Mouse (Mus musculus): Measurements from ENCODE around the gene Cnrip1. TPM values are rescaled to one million over a fixed set of nuclear protein-coding genes. Genes with fewer than 3 reads are reported as not detected.
A peak's percentile ranks its signal among the peaks of the same experiment; 100 is the strongest.
"Not testable (repeated sequence)": the region's sequence is repeated elsewhere in the genome, so short reads cannot be mapped to it uniquely, and the experiment has no call there.

Cnrip1 gene
- polyA plus RNA-seq, 1 experiment from 2014 or later, result 16.4 TPM

DNA sequence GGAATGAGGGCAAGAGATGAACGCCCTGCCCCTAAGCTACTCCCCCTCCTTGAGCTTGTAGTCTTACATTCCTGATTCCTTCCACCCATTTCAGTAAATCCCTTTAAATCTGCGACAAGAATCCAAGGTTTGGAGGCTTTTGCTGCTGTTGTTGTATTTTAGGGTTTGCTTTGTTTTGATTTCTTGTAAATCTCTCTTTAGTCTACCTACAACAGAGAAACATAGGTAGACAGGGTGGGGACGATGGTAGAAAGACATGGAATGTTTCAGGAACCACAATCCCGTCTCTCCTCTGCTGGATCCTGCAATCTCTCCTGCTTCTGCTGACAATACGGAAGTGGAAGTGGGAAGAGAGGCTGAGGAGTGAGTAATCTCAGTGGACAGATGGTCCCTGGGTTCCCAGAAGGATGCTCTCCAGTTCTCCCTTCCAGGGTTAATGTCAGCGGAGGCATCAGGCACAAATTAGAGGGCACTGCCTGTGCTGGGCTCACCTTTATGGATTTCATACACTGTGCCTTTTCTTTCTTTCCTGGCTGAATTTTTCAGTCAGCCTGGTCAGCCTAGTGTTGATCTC, 1.2 kb downstream of the Cnrip1 start:
- no peak for DNase-seq (ENCODE audit: low spot score)
- H3K4me1 ChIP-seq, result peaks cover 24% of the 10 kb centered on the region
- H3K27me3 ChIP-seq (ENCODE audit: low read depth, poor library complexity, severe bottlenecking), result no peaks in the 10 kb centered on the region
- no peaks in the 10 kb centered on the region for H3K9me3 ChIP-seq (replicated peaks)
- 25% methylated on average over 6 of the region's 6 CpGs for WGBS
- H3K27ac ChIP-seq (replicated peaks), result peak overlapping the region; percentile 88
- H3K36me3 ChIP-seq, result no peaks in the 10 kb centered on the region
- H3K4me3 ChIP-seq, result peak overlapping the region; percentile 62

DNA sequence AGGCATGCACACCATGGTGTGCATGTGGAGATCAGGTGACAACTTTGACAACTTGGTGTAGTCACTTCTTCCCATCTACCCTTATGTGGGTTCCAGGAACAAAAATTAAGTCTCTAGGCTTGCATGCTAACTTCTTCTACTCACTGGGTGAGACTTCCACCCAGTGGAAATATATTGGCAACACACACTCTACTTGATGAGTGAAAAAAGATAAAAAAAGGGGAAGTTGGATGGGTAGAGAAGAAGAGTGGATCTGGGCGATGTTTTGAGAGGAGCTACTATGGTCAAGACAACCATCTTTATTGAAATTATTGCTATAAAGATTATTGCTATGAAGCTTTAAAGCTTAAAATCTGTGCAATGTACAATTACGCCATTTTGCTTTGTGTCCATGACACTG, 18.0 kb downstream of the Cnrip1 start:
- not testable (repeated sequence) for H3K4me1 ChIP-seq; H3K4me3 ChIP-seq; DNase-seq (ENCODE audit: low spot score); H3K27me3 ChIP-seq (ENCODE audit: low read depth, poor library complexity, severe bottlenecking); H3K9me3 ChIP-seq (replicated peaks); H3K36me3 ChIP-seq; H3K27ac ChIP-seq (replicated peaks)
- 90% methylated on average over 2 of the region's 2 CpGs for WGBS

DNA sequence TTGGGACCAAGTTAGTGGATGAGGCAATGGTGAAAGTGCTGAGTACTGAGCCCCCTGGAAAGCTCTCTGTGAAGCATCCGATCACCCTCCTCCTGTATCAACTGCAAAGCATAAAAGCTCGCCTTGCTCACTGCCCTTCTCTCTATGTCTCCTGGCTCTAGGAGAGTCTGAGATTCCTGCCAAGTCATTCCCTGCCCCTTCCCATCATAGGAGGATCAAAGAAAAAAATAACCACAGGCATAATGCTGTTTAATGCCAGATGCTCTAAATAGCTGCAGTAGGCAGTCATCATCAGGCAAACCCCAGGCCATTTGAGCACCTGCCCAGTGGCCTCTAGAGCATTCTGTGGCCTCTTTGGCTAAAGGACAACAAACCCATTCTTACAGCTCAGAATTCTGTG, 24.3 kb downstream of the Cnrip1 start:
- no peaks in the 10 kb centered on the region for H3K4me1 ChIP-seq
- H3K4me3 ChIP-seq, result no peak overlapping the region
- 91% methylated on average over 2 of the region's 2 CpGs for WGBS
- H3K27ac ChIP-seq (replicated peaks), result no peak overlapping the region
- no peaks in the 10 kb centered on the region for H3K9me3 ChIP-seq (replicated peaks)
- DNase-seq (ENCODE audit: low spot score), result no peak
- H3K36me3 ChIP-seq, result no peaks in the 10 kb centered on the region
- no peaks in the 10 kb centered on the region for H3K27me3 ChIP-seq (ENCODE audit: low read depth, poor library complexity, severe bottlenecking)

DNA sequence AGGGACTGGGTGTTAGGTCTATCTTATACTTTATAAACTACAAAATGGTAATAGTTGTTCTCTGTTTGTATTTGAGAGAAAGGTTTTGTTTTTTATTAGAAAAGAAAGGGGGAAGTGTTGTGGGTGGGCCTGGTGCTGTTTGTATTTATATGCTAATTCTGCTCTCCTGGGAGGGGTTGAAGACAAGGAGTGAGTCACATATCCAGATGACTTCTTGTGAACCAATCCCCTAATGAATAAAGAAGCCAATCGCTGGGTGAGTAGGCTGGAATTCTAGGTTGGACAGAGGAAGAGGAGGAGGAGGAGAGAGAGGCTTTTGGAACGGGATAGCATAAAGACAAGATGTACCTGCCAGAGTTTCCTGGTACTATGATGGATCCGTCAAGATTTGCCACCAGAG, 30.7 kb downstream of the Cnrip1 start:
- Histone ChIP-seq H3K27me3 (ENCODE audit: low read depth, poor library complexity, severe bottlenecking) (no peaks in the 10 kb centered on the region), H3K36me3 (no peaks in the 10 kb centered on the region), H3K4me1 (no peaks in the 10 kb centered on the region; the same call in 1 of the 2 replicates), H3K4me3 (no peak overlapping the region), H3K9me3 (replicated peaks) (no peaks in the 10 kb centered on the region), H3K27ac (replicated peaks) (no peak overlapping the region)
- 49% methylated on average over 3 of the region's 3 CpGs for WGBS
- no peak for DNase-seq (ENCODE audit: low spot score)

DNA sequence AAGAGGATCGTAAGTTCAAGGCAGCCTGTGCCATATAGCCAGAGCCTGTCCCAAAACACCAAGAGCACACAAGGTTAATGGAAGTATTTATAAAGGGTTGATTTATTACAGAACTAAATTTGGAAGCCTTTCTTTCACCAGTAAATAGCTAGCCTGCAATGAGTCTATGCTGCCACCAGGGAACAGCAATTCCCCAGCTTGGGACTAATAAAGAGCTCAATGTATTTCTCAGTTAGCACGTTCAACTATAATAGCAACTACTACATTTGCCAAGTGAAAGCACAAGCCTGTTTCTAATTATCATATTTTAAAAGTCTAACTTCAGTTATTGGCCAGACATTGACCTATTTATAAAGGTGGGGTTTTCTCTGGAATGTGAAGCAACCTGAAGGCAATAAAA, 31.6 kb downstream of the Cnrip1 start:
- WGBS, result 65% methylated on average over 2 of the region's 2 CpGs

DNA sequence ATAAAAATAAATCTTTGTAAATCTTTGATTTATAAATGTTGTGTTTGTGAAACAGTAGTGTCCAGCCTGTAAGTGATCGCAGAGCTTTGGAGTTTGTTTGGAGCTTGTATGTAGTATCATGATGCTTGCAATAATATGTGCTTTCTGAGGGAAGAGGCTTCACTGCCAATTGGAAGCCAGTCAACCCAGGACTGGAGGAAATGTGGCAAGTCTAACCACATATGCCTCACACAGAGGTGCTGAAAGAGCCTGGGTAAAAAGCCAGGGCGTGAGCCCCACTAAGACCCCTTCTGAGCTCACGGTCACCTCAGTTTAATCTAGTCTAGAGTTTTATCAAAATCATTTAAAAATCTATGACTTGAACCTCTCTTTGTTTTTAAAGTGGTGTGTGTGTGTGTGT, 32.1 kb downstream of the Cnrip1 start:
- WGBS, result 95% methylated on average over 3 of the region's 3 CpGs
- no peaks in the 10 kb centered on the region for H3K36me3 ChIP-seq
- no peak for DNase-seq (ENCODE audit: low spot score)
- H3K9me3 ChIP-seq (replicated peaks), result no peaks in the 10 kb centered on the region
- H3K27me3 ChIP-seq (ENCODE audit: low read depth, poor library complexity, severe bottlenecking), result no peaks in the 10 kb centered on the region
- no peaks in the 10 kb centered on the region; the same call in 1 of the 2 replicates for H3K4me1 ChIP-seq
- no peak overlapping the region for H3K4me3 ChIP-seq
- no peak overlapping the region for H3K27ac ChIP-seq (replicated peaks)

More for the DNA sequence above, 31.6 kb downstream of the Cnrip1 start:
- no peak overlapping the region for H3K27ac ChIP-seq (replicated peaks)
- DNase-seq (ENCODE audit: low spot score), result no peak
- no peaks in the 10 kb centered on the region for H3K9me3 ChIP-seq (replicated peaks)
- H3K4me1 ChIP-seq, result no peaks in the 10 kb centered on the region; the same call in 1 of the 2 replicates
- no peak overlapping the region for H3K4me3 ChIP-seq
- no peaks in the 10 kb centered on the region for H3K36me3 ChIP-seq
- no peaks in the 10 kb centered on the region for H3K27me3 ChIP-seq (ENCODE audit: low read depth, poor library complexity, severe bottlenecking)

DNA sequence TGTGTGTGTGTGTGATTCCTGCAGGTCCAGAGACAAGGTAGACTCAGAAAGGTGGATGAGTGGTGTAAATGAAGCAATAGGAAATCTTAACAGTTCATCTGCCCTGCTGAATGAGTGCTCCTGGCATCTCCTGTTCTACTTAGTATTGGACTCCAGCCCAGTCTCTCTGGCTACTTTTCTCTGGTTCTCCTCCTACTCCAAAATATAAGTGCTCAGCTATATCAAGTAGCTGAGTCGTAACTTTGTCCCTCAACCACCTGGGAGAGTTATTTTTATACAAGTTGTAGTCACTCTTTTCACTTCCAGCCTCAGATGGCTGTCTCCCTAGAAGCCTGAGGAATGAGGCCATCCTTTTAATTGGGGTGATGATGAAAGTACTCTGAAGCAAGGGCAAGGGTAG, 32.5 kb downstream of the Cnrip1 start:
- DNase-seq (ENCODE audit: low spot score), result no peak
- Histone ChIP-seq H3K27ac (replicated peaks) (no peak overlapping the region), H3K4me3 (no peak overlapping the region), H3K9me3 (replicated peaks) (no peaks in the 10 kb centered on the region), H3K36me3 (no peaks in the 10 kb centered on the region), H3K4me1 (no peaks in the 10 kb centered on the region; the same call in 1 of the 2 replicates), H3K27me3 (ENCODE audit: low read depth, poor library complexity, severe bottlenecking) (no peaks in the 10 kb centered on the region)
- 88% methylated on average over 1 of the region's 1 CpGs for WGBS

DNA sequence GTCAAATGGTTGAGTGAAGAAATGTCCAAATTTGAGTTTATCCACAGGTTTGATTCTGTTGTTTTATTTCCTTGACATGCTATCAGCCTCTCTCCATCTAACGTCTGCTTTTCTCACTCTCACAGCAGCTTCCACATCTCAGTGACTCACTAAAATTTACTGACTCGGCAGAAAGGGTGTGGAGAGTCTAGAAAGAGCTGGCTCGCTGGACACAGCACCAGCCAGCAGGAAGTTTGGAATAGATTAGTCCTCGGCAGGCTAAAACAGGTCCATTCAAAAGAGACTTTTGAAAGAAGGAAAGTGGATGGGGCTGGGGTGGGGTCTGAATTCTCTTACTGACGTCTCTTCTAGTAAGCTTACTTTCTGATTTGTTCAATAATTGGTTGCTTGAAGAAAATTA, 34.7 kb downstream of the Cnrip1 start:
- WGBS, result 43% methylated on average over 5 of the region's 5 CpGs

DNA sequence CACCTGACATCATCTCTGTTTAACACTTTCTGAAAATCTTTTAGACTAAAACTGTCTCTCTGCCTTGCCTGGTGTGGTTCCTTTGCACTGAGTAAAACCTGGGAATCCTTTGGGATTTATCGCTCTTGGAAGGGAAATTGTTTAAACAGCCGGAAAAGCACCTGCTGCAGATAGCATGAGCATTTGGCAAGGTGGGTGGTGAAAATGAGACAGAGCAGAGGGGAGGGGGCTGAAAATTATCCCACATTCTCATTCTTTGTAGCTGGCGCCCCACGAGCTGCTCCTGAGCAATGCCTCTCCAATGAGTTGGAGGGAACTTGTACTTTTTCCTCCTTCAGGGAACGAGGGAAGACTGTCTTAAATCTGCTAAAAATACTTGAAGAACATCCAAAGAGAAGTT, 55.5 kb downstream of the Cnrip1 start:
- H3K4me3 ChIP-seq, result no peak overlapping the region
- H3K36me3 ChIP-seq, result no peaks in the 10 kb centered on the region
- no peaks in the 10 kb centered on the region for H3K4me1 ChIP-seq
- peaks cover 5% of the 10 kb centered on the region; the same call in 1 of the 2 replicates for H3K9me3 ChIP-seq (replicated peaks)
- no peak for DNase-seq (ENCODE audit: low spot score)
- no peak overlapping the region for H3K27ac ChIP-seq (replicated peaks)
- 88% methylated on average over 5 of the region's 5 CpGs for WGBS
- H3K27me3 ChIP-seq (ENCODE audit: low read depth, poor library complexity, severe bottlenecking), result no peaks in the 10 kb centered on the region

More for the DNA sequence above, 34.7 kb downstream of the Cnrip1 start:
- Histone ChIP-seq H3K27me3 (ENCODE audit: low read depth, poor library complexity, severe bottlenecking) (no peaks in the 10 kb centered on the region), H3K4me3 (no peak overlapping the region), H3K4me1 (no peaks in the 10 kb centered on the region; the same call in 1 of the 2 replicates), H3K36me3 (no peaks in the 10 kb centered on the region), H3K27ac (replicated peaks) (no peak overlapping the region), H3K9me3 (replicated peaks) (no peaks in the 10 kb centered on the region)
- DNase-seq (ENCODE audit: low spot score), result no peak

DNA sequence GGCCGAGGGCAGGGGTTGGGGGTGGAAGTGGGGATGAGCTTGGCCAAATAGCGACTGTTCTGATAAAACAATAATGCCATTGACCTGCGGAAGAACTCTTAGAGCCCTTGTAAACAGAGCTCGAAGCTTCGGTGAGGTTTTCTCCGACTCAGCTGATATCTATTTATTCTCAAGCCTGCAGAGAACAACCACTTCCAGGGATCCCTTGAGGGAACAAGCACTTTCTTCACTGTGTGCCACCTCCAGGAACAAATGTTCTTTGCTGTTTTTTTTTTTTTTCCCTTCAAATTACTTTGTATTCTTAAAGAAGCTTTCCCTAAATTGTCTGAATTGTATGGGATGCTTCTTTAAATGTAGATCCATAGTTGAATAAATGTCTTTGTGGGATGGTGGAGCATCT, 56.0 kb downstream of the Cnrip1 start:
- no peak overlapping the region for H3K4me3 ChIP-seq
- no peak for DNase-seq (ENCODE audit: low spot score)

DNA sequence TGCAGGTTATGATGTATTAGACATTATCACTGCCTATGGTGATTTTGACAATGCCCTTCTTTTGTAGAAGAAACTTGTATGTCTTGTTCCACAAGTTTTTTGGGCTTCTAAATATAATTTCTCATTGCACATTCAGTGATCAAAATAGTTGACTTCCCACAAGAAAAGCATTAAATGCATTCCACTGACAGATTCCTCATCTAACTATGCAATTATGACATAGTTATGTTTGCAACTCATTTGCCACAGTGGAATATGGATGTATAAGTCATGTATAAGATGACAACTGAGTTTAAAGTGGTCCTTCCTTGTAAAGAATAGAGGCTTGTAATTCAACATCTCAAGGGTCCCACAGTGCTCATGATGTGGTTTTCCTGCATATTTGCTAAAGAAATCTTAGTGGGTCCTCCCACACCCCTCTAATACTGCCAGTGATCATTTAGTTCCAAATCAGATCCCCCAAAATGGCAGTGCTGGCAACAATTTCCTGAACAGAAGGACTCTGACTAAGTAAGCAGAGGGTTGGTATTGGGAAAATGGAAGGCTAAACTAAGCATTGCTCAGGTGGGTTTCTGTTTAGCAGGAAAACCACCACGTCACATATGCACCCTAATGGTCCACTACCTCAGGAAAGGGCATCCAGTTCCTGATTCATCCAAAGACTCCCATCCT, 61.2 kb downstream of the Cnrip1 start:
- no peak for DNase-seq (ENCODE audit: low spot score)
- Histone ChIP-seq H3K27me3 (ENCODE audit: low read depth, poor library complexity, severe bottlenecking) (no peaks in the 10 kb centered on the region), H3K9me3 (replicated peaks) (peaks cover 5% of the 10 kb centered on the region; the same call in 1 of the 2 replicates), H3K4me3 (no peak overlapping the region), H3K4me1 (no peaks in the 10 kb centered on the region), H3K27ac (replicated peaks) (no peak overlapping the region), H3K36me3 (no peaks in the 10 kb centered on the region)
- WGBS, result 93% methylated on average over 1 of the region's 1 CpGs

More for the DNA sequence above, 56.0 kb downstream of the Cnrip1 start:
- 82% methylated on average over 6 of the region's 6 CpGs for WGBS
- Histone ChIP-seq H3K27me3 (ENCODE audit: low read depth, poor library complexity, severe bottlenecking) (no peaks in the 10 kb centered on the region), H3K9me3 (replicated peaks) (peaks cover 5% of the 10 kb centered on the region; the same call in 1 of the 2 replicates), H3K36me3 (no peaks in the 10 kb centered on the region), H3K4me1 (no peaks in the 10 kb centered on the region), H3K27ac (replicated peaks) (no peak overlapping the region)

DNA sequence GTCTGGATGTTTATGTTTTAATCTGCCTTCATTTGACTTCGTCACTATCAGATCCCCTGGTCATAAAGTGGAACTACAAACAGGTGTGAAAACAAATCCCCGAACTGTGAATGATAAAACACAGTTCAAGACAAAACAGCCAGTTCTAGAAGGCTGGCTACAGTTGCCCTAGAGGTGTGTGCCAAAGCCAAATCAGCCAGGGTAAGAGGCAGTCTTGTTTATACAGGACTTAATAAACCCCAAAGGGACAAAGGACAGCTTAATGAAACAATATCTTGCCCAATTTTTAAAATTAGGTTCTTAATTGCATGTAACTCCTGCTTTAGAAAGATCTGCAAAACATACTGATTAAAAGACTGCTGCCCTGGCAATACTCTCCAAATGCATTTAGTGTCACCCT, 75.0 kb downstream of the Cnrip1 start:
- DNase-seq (ENCODE audit: low spot score), result no peak
- H3K36me3 ChIP-seq, result no peaks in the 10 kb centered on the region
- H3K4me3 ChIP-seq, result no peak overlapping the region
- no peaks in the 10 kb centered on the region for H3K4me1 ChIP-seq
- no peaks in the 10 kb centered on the region for H3K27me3 ChIP-seq (ENCODE audit: low read depth, poor library complexity, severe bottlenecking)
- no peaks in the 10 kb centered on the region for H3K9me3 ChIP-seq (replicated peaks)
- WGBS, result 74% methylated on average over 2 of the region's 2 CpGs
- H3K27ac ChIP-seq (replicated peaks), result no peak overlapping the region
